Mouse (Mus musculus) forebrain, embryonic 15.5 days (tissue): ENCODE data around the gene Atxn7. TPM values are rescaled to one million over a fixed set of nuclear protein-coding genes. Genes with fewer than 3 reads are reported as not detected.
"Not testable (repeated sequence)": the region's sequence is repeated elsewhere in the genome, so short reads cannot be mapped to it uniquely, and the experiment has no call there.

ENCODE experiments used
- ATAC-seq: fragments of 200-750 bp; cut with Nextera tagmentation; replicated peaks from 2 replicates; pipeline ENCODE4 v1.8.0; 2017; ENCODE audit warnings: mild to moderate bottlenecking, moderate TSS enrichment, moderate library complexity
- H3K27ac ChIP-seq: fragments of 300-500 bp; sonication (generic); replicated peaks from 2 replicates; pipeline ENCODE4 v1.5.1; 2015; ENCODE audit warnings: mild to moderate bottlenecking, inconsistent platforms
- H3K27me3 ChIP-seq: fragments of 300-500 bp; sonication (generic); 2 replicates; pipeline ENCODE4 v1.6.1; 2015; ENCODE audit warnings: inconsistent platforms
- H3K36me3 ChIP-seq: fragments of 300-500 bp; sonication (generic); 2 replicates; pipeline ENCODE4 v1.6.1; 2015; ENCODE audit warnings: mild to moderate bottlenecking, inconsistent platforms
- H3K4me1 ChIP-seq: fragments of 300-500 bp; sonication (generic); 2 replicates; pipeline ENCODE4 v1.6.1; 2015; ENCODE audit warnings: inconsistent platforms
- H3K4me2 ChIP-seq: fragments of 300-500 bp; sonication (generic); replicated peaks from 2 replicates; pipeline ENCODE4 v1.6.1; 2015; ENCODE audit warnings: mild to moderate bottlenecking, inconsistent platforms
- H3K4me3 ChIP-seq: fragments of 300-500 bp; sonication (generic); 2 replicates; pipeline ENCODE4 v1.5.1; 2015; ENCODE audit warnings: mild to moderate bottlenecking, inconsistent platforms
- H3K9ac ChIP-seq: fragments of 300-500 bp; sonication (generic); replicated peaks from 2 replicates; pipeline ENCODE4 v1.6.1; 2015; ENCODE audit warnings: mild to moderate bottlenecking, inconsistent platforms
- H3K9me3 ChIP-seq: fragments of 300-500 bp; sonication (generic); 2 replicates; pipeline ENCODE4 v1.6.1; 2016; ENCODE audit warnings: inconsistent platforms
- WGBS: fragments of 180-500 bp; shearing (Covaris S2); methylation state at CpG from one replicate; pipeline ENCODE4 v1.1.7; 2015; ENCODE audit warnings: mixed read lengths; 5-methylcytosine and 5-hydroxymethylcytosine counted together
- polyA plus RNA-seq: library from polyadenylated mRNA; unstranded; fragments of >200 nt; fragmentation: Nextera tagmentation; extraction: Ambion mirVana; gene quantifications from 2 replicates; pipeline ENCODE4 v1.2.1, GENCODE M21; 2015

Atxn7 gene
- polyA plus RNA-seq, result 4.0 and 5.7 TPM in 2 replicates

DNA sequence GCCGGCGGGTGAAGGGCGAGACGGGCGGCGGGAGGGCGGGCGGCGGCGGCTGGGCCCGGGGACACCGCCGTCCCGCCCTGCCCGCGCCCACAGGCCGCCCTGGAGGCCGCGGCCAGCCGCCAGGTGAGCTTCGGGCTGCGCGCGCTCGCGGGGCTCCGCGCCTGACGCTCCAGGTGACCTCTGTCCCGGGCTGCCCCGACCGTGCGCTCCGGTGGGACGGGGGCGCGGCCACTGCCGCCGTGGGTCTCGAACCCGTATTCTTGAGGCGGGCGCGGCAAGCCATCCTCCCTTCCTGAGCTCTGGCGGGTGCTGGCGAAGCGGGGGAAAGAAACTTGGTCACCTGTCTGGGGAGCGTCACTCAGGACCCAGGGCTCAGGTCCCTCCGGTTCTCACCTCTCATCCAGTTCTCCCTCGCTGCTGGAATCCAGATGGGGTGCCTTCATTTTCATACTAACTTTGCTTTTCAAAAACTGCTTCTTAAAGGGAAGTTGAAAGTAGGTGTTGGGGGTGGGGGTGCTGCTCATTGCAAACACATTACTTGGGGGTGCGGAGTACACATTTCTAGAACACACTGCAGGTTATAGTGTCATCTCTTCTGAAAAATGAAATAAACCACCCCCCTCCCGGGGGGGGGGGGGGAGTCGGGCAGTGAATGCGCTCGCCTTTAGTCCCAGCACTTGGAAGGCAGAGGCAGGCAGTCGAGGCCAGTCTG is at the start of gene Atxn7, which contains the start of gene Thoc7:
Atxn7 (plus strand) TSS at position 40 of the 712 bp plus-strand sequence.
Thoc7 (minus strand) TSS at position 452 of the 712 bp plus-strand sequence.
- no peaks in the 10 kb centered on the region for H3K9me3 ChIP-seq
- peak within 1 kb of the TSS; percentile 64 for H3K4me2 ChIP-seq
- peak within 1 kb of the TSS; percentile 85 for H3K9ac ChIP-seq
- no peaks in the 10 kb centered on the region for H3K27me3 ChIP-seq
- peak within 1 kb of the TSS; percentile 86 for H3K27ac ChIP-seq
- peaks cover 23% of the 10 kb centered on the region for H3K4me1 ChIP-seq
- H3K36me3 ChIP-seq, result no peaks in the 10 kb centered on the region
- peak within 1 kb of the TSS; percentile 67 for H3K4me3 ChIP-seq
- WGBS, result 2% methylated on average over 46 of the region's 56 CpGs
- peak; percentile 81 for ATAC-seq

- H3K27me3 ChIP-seq, result no peaks in the 10 kb centered on the region
- 29% methylated on average over 1 of the region's 1 CpGs for WGBS
Measured at GRCm38 (mm10) chr14:13914387-13915082, 46.7 kb upstream of the Atxn7 start, which contains the start of gene Gm281. Gm281 (minus strand) TSS chr14:13914478.

DNA sequence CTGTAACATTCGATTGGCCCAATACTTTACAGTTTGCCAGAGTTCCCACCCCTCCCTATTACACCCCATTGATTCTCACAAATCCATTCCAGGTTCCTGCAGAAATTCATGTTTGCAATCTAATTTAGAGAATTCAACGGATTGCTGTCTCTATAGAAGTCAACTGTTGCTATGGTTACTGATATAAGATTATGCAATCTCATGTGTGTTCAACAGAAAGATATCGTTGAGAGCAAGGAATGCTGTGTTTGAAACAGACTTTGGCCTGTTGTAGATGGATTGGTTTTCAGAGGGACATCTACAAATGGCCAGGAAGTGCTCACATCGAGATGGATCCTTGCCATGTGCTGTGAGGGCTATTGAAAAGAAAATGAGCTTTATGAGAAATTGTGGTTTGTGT is 46.0 kb upstream of the Atxn7 start:
- WGBS, result 60% methylated on average over 4 of the region's 4 CpGs
- no peaks in the 10 kb centered on the region for H3K4me1 ChIP-seq
- H3K4me3 ChIP-seq, result no peak overlapping the region
- no peak overlapping the region for H3K4me2 ChIP-seq
- H3K9ac ChIP-seq, result no peak overlapping the region
- no peak for ATAC-seq
- H3K36me3 ChIP-seq, result no peaks in the 10 kb centered on the region
- H3K9me3 ChIP-seq, result no peaks in the 10 kb centered on the region
- no peak overlapping the region for H3K27ac ChIP-seq
- H3K27me3 ChIP-seq, result no peaks in the 10 kb centered on the region

More at GRCm38 (mm10) chr14:13914387-13915082, 46.7 kb upstream of the Atxn7 start, which contains the start of gene Gm281:
- no peak within 1 kb of the TSS for H3K4me3 ChIP-seq
- H3K9me3 ChIP-seq, result no peaks in the 10 kb centered on the region
- H3K9ac ChIP-seq, result no peak within 1 kb of the TSS
- no peak within 1 kb of the TSS for H3K4me2 ChIP-seq
- no peak within 1 kb of the TSS for H3K27ac ChIP-seq
- no peak for ATAC-seq
- H3K36me3 ChIP-seq, result no peaks in the 10 kb centered on the region
- no peaks in the 10 kb centered on the region for H3K4me1 ChIP-seq

DNA sequence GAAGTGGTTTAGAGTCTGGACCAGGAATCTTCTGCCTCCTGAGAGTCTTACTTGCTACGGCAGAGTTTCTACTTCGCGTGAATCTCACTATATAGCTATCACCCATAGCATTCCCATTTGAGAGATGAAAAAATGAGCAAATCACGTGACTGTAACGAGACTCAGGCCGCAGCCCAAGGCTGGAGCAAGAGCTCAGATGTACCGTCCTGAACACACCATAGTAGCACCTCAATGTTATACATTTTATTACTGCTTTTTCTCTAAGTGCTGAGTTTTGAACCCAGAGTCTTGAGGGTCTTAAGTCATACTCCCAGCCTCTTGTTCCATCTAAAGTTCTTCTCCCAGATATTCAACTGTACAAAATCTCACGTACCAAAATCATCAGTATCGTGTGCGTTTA is 44.0 kb upstream of the Atxn7 start:
- ATAC-seq, result peak; percentile 38; the same call in 1 of the 2 replicates
- Histone ChIP-seq H3K27me3 (no peaks in the 10 kb centered on the region), H3K27ac (no peak overlapping the region), H3K4me3 (no peak overlapping the region), H3K4me2 (no peak overlapping the region), H3K9me3 (no peaks in the 10 kb centered on the region), H3K36me3 (no peaks in the 10 kb centered on the region), H3K4me1 (no peaks in the 10 kb centered on the region), H3K9ac (no peak overlapping the region)
- WGBS, result 86% methylated on average over 10 of the region's 10 CpGs

GRCm38 (mm10) chr14:13917630-13918029 is 43.6 kb upstream of the Atxn7 start:
- WGBS, result 26% methylated on average over 3 of the region's 3 CpGs
- H3K4me1 ChIP-seq, result no peaks in the 10 kb centered on the region
- H3K4me2 ChIP-seq, result no peak overlapping the region
- peak; percentile 81 for ATAC-seq
- no peaks in the 10 kb centered on the region for H3K36me3 ChIP-seq
- H3K4me3 ChIP-seq, result no peak overlapping the region
- H3K27ac ChIP-seq, result no peak overlapping the region
- no peak overlapping the region for H3K9ac ChIP-seq
- H3K9me3 ChIP-seq, result no peaks in the 10 kb centered on the region
- H3K27me3 ChIP-seq, result no peaks in the 10 kb centered on the region

DNA sequence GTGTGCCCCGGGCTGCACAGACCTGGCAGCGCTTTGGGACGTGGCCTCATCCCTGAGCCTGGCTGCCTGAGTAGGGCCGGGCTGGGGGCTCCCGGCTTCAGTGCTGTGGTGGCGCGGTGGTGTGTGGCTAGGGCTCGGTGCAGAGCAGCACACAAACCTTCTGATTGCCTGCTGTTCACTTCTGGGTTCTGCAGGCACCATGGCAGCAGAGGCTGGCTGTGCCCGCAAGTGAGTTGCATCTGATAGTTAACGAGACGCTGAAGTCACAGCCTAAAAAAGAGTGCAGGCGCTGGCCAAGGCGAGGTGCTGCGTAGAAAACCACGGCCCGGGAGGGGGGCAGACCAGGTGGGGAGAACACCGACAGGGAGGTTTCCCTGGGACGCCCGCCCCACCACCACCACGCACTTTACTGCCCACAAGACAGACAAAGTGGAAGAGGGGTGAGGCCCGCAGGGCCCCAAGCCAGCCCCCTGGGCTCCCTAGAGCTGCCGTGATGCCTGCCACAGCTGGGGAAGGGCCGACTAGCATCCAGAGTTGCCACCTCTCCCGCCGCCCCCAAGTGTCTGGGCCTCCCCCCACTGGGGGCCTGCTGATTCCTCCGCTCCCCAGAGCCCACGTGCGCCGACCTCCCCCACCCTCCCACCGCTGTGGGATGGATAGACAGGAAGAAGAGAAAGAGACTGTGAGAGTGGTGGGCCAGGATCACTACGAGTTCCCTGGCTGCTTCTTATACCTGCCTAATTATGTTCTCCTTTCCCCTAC is 27.8 kb upstream of the Atxn7 start:
- 34% methylated on average over 31 of the region's 31 CpGs for WGBS
- no peak overlapping the region for H3K27ac ChIP-seq
- H3K36me3 ChIP-seq, result no peaks in the 10 kb centered on the region
- peak overlapping the region; percentile 31 for H3K9ac ChIP-seq
- H3K27me3 ChIP-seq, result no peaks in the 10 kb centered on the region
- H3K4me2 ChIP-seq, result peak overlapping the region; percentile 53
- peak; percentile 74 for ATAC-seq
- peak overlapping the region; percentile 31 for H3K4me3 ChIP-seq
- H3K4me1 ChIP-seq, result peaks cover 7% of the 10 kb centered on the region; the same call in 1 of the 2 replicates
- no peaks in the 10 kb centered on the region for H3K9me3 ChIP-seq

DNA sequence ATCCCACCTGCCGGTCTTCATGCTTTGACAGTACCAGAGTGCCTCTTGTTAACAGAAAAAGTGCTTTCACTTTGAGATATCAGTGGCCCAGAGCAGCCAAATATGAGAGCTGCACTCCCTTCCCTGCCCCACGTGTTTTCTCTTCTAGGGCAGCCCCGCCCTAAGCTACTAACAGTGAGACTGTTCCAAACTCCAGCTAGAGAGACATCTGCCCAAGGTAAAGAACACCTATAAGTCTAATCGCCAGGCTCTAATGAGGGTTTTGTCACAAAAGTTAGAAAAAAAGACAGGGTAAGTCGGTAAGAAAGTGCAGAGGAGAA is 27.2 kb upstream of the Atxn7 start:
- WGBS, result 57% methylated on average over 5 of the region's 5 CpGs
- no peaks in the 10 kb centered on the region for H3K36me3 ChIP-seq
- no peak for ATAC-seq

DNA sequence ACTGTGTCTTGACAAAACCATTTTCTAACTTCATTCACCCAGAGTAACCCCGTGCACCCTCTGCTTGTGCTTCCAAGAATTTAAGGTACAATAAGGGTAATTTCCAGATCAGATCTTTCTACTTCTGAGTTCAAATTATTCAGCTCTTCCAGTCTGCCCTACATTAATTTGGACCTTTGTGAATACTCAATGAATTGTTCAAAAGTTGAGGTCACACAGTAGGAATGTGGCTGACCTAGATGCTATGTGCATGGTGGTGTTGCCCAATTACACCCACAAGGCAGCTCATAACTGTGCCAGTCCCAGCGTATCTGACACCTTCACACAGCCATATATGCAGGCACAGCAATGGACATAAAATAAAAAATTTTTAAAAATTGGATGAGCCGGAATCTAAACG is 16.6 kb upstream of the Atxn7 start:
- Histone ChIP-seq H3K27me3 (no peaks in the 10 kb centered on the region), H3K4me1 (no peaks in the 10 kb centered on the region), H3K4me3 (no peak overlapping the region), H3K27ac (no peak overlapping the region), H3K36me3 (peaks cover 27% of the 10 kb centered on the region), H3K9ac (no peak overlapping the region), H3K4me2 (no peak overlapping the region), H3K9me3 (no peaks in the 10 kb centered on the region)
- WGBS, result 95% methylated on average over 4 of the region's 4 CpGs
- ATAC-seq, result no peak

More for the DNA sequence above, 27.2 kb upstream of the Atxn7 start:
- Histone ChIP-seq H3K4me1 (peaks cover 7% of the 10 kb centered on the region; the same call in 1 of the 2 replicates), H3K27me3 (no peaks in the 10 kb centered on the region), H3K9ac (0 out of 2 replicates have a peak overlapping the region, but pooled peaks have one; percentile 31), H3K4me2 (peak overlapping the region; percentile 53), H3K9me3 (no peaks in the 10 kb centered on the region), H3K4me3 (peak overlapping the region; percentile 31), H3K27ac (no peak overlapping the region)

GRCm38 (mm10) chr14:13948345-13948744 is 12.9 kb upstream of the Atxn7 start:
- H3K4me3 ChIP-seq, result no peak overlapping the region
- H3K9ac ChIP-seq, result no peak overlapping the region
- H3K27ac ChIP-seq, result peak overlapping the region; percentile 4
- H3K4me2 ChIP-seq, result no peak overlapping the region
- no peaks in the 10 kb centered on the region for H3K4me1 ChIP-seq
- H3K9me3 ChIP-seq, result no peaks in the 10 kb centered on the region
- no peak; the same call in 1 of the 2 replicates for ATAC-seq
- H3K36me3 ChIP-seq, result peaks cover 53% of the 10 kb centered on the region
- WGBS, result 83% methylated on average over 7 of the region's 7 CpGs
- H3K27me3 ChIP-seq, result no peaks in the 10 kb centered on the region

GRCm38 (mm10) chr14:13950401-13950800 is 10.8 kb upstream of the Atxn7 start:
- peak; percentile 80; the same call in 1 of the 2 replicates for ATAC-seq
- H3K27me3 ChIP-seq, result no peaks in the 10 kb centered on the region
- no peaks in the 10 kb centered on the region for H3K4me1 ChIP-seq
- H3K4me2 ChIP-seq, result no peak overlapping the region
- no peaks in the 10 kb centered on the region for H3K9me3 ChIP-seq
- peaks cover 55% of the 10 kb centered on the region for H3K36me3 ChIP-seq
- no peak overlapping the region for H3K9ac ChIP-seq
- no peak overlapping the region for H3K4me3 ChIP-seq
- no peak overlapping the region for H3K27ac ChIP-seq

DNA sequence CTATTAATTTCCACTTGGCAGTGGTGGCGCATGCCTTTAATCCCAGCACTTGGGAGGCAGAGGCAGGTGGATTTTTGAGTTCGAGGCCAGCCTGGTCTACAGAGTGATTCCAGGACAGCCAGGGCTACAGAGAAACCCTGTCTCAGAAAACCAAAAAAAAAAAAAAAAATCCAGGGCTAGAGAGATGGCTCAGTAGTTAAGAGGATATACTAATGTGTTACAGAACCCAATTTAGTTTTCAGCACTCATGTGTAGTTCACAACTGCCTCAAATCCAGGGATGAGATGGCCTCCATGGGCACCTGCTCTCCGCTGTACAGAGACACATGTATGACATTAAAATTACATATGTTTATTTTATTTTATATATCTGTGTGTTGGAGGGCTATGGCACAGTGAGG is 9.1 kb upstream of the Atxn7 start:
- H3K4me1 ChIP-seq, H3K27ac ChIP-seq, H3K9ac ChIP-seq, H3K4me2 ChIP-seq, H3K27me3 ChIP-seq, H3K4me3 ChIP-seq, H3K9me3 ChIP-seq, ATAC-seq: not testable (repeated sequence)
- WGBS, result 98% methylated on average over 3 of the region's 3 CpGs
- H3K36me3 ChIP-seq, result peaks cover 54% of the 10 kb centered on the region

- Histone ChIP-seq H3K4me3 (peak overlapping the region; percentile 67), H3K4me2 (peak overlapping the region; percentile 64), H3K36me3 (peaks cover 4% of the 10 kb centered on the region; the same call in 1 of the 2 replicates), H3K9ac (peak overlapping the region; percentile 85), H3K27ac (peak overlapping the region; percentile 86), H3K9me3 (no peaks in the 10 kb centered on the region), H3K27me3 (no peaks in the 10 kb centered on the region), H3K4me1 (peaks cover 23% of the 10 kb centered on the region)
- ATAC-seq, result peak; percentile 51
- under 1% methylated on average over 9 of the region's 9 CpGs for WGBS
Measured at GRCm38 (mm10) chr14:13960079-13960478, 1.2 kb upstream of the Atxn7 start.
